Mouse (Mus musculus) MEL (cell line): ENCODE measurements at regions not wholly inside any gene's neighbourhood (a gene's known extent, or its start where the extent isn't known, plus 50 kb on each side); places are given as distances from the start of the nearest gene placed in this dataset.

Source experiments
- DNase-seq: peaks from one replicate; pipeline ENCODE4 v3.0.0; 2011; ENCODE audit warnings: low read depth, low spot score
- H3K27ac ChIP-seq: 2 replicates; pipeline ENCODE4 v1.5.1; 2012; ENCODE audit warnings: low read depth, mild to moderate bottlenecking, control low read depth, low read length, moderate library complexity; ENCODE audit not compliant: control insufficient read depth
- H3K27me3 ChIP-seq, 2 experiments: fragments of 150-350 bp in 1 of 2; sonication (generic) in 1 of 2; 2 replicates each; pipeline ENCODE4 v1.6.1; 2012; ENCODE audit warnings: low read length in 2 of 2, mild to moderate bottlenecking in 2 of 2, improper control_type of control experiment in 1 of 2, moderate library complexity in 1 of 2; ENCODE audit not compliant: insufficient read depth in 2 of 2, control insufficient read depth in 1 of 2
- H3K36me3 ChIP-seq, 2 experiments: 2 replicates each; pipeline ENCODE4 v1.6.1; 2012 to 2014; ENCODE audit warnings: low read length in 2 of 2, improper control_type of control experiment in 1 of 2, inconsistent platforms in 1 of 2, mild to moderate bottlenecking in 1 of 2; ENCODE audit not compliant: insufficient read depth in 2 of 2, control insufficient read depth in 1 of 2
- H3K4me1 ChIP-seq, 2 experiments: fragments of 150-350 bp in 1 of 2; sonication (generic) in 1 of 2; 2 replicates each; pipeline ENCODE4 v1.6.1; 2012; ENCODE audit warnings: low read length in 2 of 2, improper control_type of control experiment in 1 of 2, mild to moderate bottlenecking in 1 of 2; ENCODE audit not compliant: insufficient read depth in 2 of 2, control insufficient read depth in 1 of 2
- H3K4me3 ChIP-seq, 2 experiments: fragments of 150-350 bp in 1 of 2; sonication (generic) in 1 of 2; 2 replicates each; pipeline ENCODE4 v1.5.1; 2012; ENCODE audit warnings: low read depth in 2 of 2, low read length in 2 of 2, mild to moderate bottlenecking in 2 of 2, moderate library complexity in 2 of 2, control low read depth in 1 of 2, improper control_type of control experiment in 1 of 2; ENCODE audit not compliant: control insufficient read depth in 1 of 2, insufficient read depth in 1 of 2
- H3K79me2 ChIP-seq: 2 replicates; pipeline ENCODE4 v1.6.1; 2012; ENCODE audit warnings: mild to moderate bottlenecking, low read length, moderate library complexity; ENCODE audit not compliant: control insufficient read depth, poor library complexity, insufficient read depth
- H3K9ac ChIP-seq: 2 replicates; pipeline ENCODE4 v1.6.1; 2012; ENCODE audit warnings: low read depth, mild to moderate bottlenecking, control low read depth, low read length, moderate library complexity; ENCODE audit not compliant: control insufficient read depth, poor library complexity, severe bottlenecking
- H3K9me3 ChIP-seq: fragments of 150-350 bp; sonication (generic); replicated peaks from 2 replicates; pipeline ENCODE4 v1.6.1; 2012; ENCODE audit warnings: mild to moderate bottlenecking, low read length, improper control_type of control experiment, moderate library complexity; ENCODE audit not compliant: insufficient read depth
- CHD2 ChIP-seq: IDR thresholded peaks from 2 replicates; pipeline ENCODE4 v1.6.1; 2011; ENCODE audit warnings: low read length, improper control_type of control experiment
- ETS1 ChIP-seq: IDR thresholded peaks from 2 replicates; pipeline ENCODE4 v1.6.1; 2012; ENCODE audit warnings: low read depth, mild to moderate bottlenecking, inconsistent platforms, low read length, improper control_type of control experiment, moderate library complexity
- GATA1 ChIP-seq: IDR thresholded peaks from 2 replicates; pipeline ENCODE4 v1.6.1; 2011; ENCODE audit warnings: low read depth, low read length, improper control_type of control experiment
- KAT2A ChIP-seq: conservative IDR thresholded peaks from 2 replicates; pipeline ENCODE4 v1.6.1; 2012; ENCODE audit warnings: low read depth, low read length, improper control_type of control experiment, inconsistent platforms
- MAFK ChIP-seq: IDR thresholded peaks from 2 replicates; pipeline ENCODE4 v1.6.1; 2011; ENCODE audit warnings: low read depth, mild to moderate bottlenecking, low read length, improper control_type of control experiment, borderline replicate concordance
- MXI1 ChIP-seq: IDR thresholded peaks from 2 replicates; pipeline ENCODE4 v1.6.1; 2011; ENCODE audit warnings: mild to moderate bottlenecking, low read depth, low read length, improper control_type of control experiment
- POLR2A ChIP-seq, 2 experiments: IDR thresholded peaks; 2 replicates each; pipeline ENCODE4 v1.6.1; 2011 to 2012; ENCODE audit warnings: low read length in 2 of 2, mild to moderate bottlenecking in 2 of 2, control low read depth in 1 of 2, improper control_type of control experiment in 1 of 2, low read depth in 1 of 2, moderate library complexity in 1 of 2; ENCODE audit not compliant: control insufficient read depth in 1 of 2, insufficient read depth in 1 of 2, poor library complexity in 1 of 2
- POLR2AphosphoS5 ChIP-seq: IDR thresholded peaks from 2 replicates; pipeline ENCODE4 v1.6.1; 2012; ENCODE audit warnings: low read depth, borderline replicate concordance, mild to moderate bottlenecking, inconsistent platforms, low read length, moderate library complexity, mixed read lengths
- SIN3A ChIP-seq: IDR thresholded peaks from 2 replicates; pipeline ENCODE4 v1.6.1; 2012; ENCODE audit warnings: low read length, improper control_type of control experiment, inconsistent platforms
- USF1 ChIP-seq: IDR thresholded peaks from 2 replicates; pipeline ENCODE4 v1.6.1; 2014; ENCODE audit warnings: low read depth, mild to moderate bottlenecking, inconsistent platforms, low read length, improper control_type of control experiment, moderate library complexity
- ZC3H11A ChIP-seq: IDR thresholded peaks from 2 replicates; pipeline ENCODE4 v1.6.1; 2012; ENCODE audit warnings: low read depth, mild to moderate bottlenecking, inconsistent platforms, low read length, improper control_type of control experiment
- ZNF384 ChIP-seq: IDR thresholded peaks from 2 replicates; pipeline ENCODE4 v1.6.1; 2012; ENCODE audit warnings: low read depth, mild to moderate bottlenecking, inconsistent platforms, low read length, improper control_type of control experiment

DNA sequence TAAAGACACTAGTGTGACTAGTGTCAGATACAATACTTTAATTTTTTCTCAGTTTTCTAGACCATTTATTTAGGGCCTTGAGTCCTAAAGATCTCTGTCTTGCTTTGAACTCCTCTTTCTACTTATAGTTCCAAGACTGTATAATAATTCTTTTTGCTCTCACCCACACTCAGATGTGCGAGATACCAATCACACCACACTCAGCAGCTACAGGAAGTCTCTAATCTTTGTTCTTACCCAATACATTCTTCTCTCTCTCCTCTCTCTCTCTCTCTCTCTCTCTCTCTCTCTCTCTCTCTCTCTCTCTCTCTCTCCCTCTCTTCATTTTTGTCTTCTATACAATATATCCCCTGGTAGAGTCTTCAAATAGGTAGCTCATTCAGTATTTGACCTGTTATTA, 637.2 kb upstream of the Cblb start:
- Histone ChIP-seq H3K9ac (no peak overlapping the region), H3K27me3 (no peaks in the 10 kb centered on the region), H3K4me3 (no peak overlapping the region), H3K9me3 (no peaks in the 10 kb centered on the region), H3K36me3 (no peaks in the 10 kb centered on the region), H3K79me2 (no peaks in the 10 kb centered on the region), H3K4me1 (no peaks in the 10 kb centered on the region), H3K27ac (no peak overlapping the region)
- TF ChIP-seq KAT2A (no peak), MAFK (no peak), USF1 (no peak), MXI1 (no peak), SIN3A (no peak), ETS1 (no peak), GATA1 (no peak), CHD2 (no peak), ZNF384 (no peak), ZC3H11A (no peak), POLR2AphosphoS5 (no peak), POLR2A (IDR thresholded peaks at IDR 0.05; ENCODE audit: control insufficient read depth in 1 of 2, insufficient read depth in 1 of 2, low read depth in 1 of 2, low read length in 2 of 2, poor library complexity in 1 of 2) (no peak)
- DNase-seq = no peak
